Mouse (Mus musculus): ENCODE results near the gene Gm21190. TPM values are rescaled to one million over a fixed set of nuclear protein-coding genes. Genes with fewer than 3 reads are reported as not detected.
"Not testable (repeated sequence)": the region's sequence is repeated elsewhere in the genome, so short reads cannot be mapped to it uniquely, and the experiment has no call there.

Gene Gm21190
- polyA plus RNA-seq, 1 experiment from 2014 or later, result not detected

DNA sequence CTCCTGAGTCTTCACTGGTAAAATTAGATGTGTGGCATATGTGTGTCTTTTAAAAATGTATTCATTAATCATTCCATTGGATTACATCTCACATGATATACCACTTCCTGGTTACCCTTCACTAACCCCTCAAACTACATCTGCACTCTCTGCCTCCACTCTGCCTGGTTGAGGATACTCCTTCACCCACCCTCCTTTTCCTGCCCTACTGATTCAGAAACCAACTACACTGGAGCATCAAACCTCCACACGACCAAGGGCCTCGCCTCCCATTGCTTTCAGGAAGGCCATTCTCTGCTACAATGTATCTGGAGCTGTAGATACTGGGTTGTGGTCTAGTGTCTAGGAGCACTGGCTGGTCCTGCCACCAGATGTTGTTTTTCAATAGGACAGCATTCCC, 46.2 kb downstream of the Gm21190 start:
- ATAC-seq (ENCODE audit: insufficient number of reproducible peaks, low FRiP score, low TSS enrichment, low read depth); H3K4me3 ChIP-seq; H3K4me2 ChIP-seq; H3K27me3 ChIP-seq; H3K36me3 ChIP-seq; H3K9ac ChIP-seq; H3K4me1 ChIP-seq; H3K27ac ChIP-seq: not testable (repeated sequence)
- 55% methylated on average over 2 of the region's 2 CpGs for WGBS
- 0 out of 2 replicates have a peak, but pooled peaks cover 13% of the 10 kb centered on the region for H3K9me3 ChIP-seq

GRCm38 (mm10) chr5:15476423-15476822, 52.6 kb downstream of the Gm21190 start, which contains the start of gene Gm21149:
Gene Gm21149 (minus strand): TSS chr5:15476523.
- not testable (repeated sequence) for H3K4me2 ChIP-seq; H3K4me3 ChIP-seq; H3K9ac ChIP-seq; H3K4me1 ChIP-seq; H3K36me3 ChIP-seq; H3K27ac ChIP-seq; H3K9me3 ChIP-seq; H3K27me3 ChIP-seq; ATAC-seq (ENCODE audit: insufficient number of reproducible peaks, low FRiP score, low TSS enrichment, low read depth)
- 68% methylated on average over 1 of the region's 1 CpGs for WGBS

Other genes starting within 250 kb of the Gm21190 start
- 0.12 TPM in 1 of 2 replicates, not detected in the other for gene Gm21149, start 52.7 kb downstream of the Gm21190 start, polyA plus RNA-seq (2015; fragmentation: Nextera tagmentation; extraction: Ambion mirVana)
- gene Gm21083, start 48.1 kb upstream of the Gm21190 start, polyA plus RNA-seq (2015; fragmentation: Nextera tagmentation; extraction: Ambion mirVana), result 0.15 TPM in 1 of 2 replicates, not detected in the other
- not detected in 2 replicates for gene Speer4d, start 89.8 kb upstream of the Gm21190 start, polyA plus RNA-seq (2015; fragmentation: Nextera tagmentation; extraction: Ambion mirVana)
- gene 4930572O03Rik, start 127.8 kb upstream of the Gm21190 start, polyA plus RNA-seq (2015; fragmentation: Nextera tagmentation; extraction: Ambion mirVana), result not detected in 2 replicates
- gene Speer4c, start 185.0 kb upstream of the Gm21190 start, polyA plus RNA-seq (2015; fragmentation: Nextera tagmentation; extraction: Ambion mirVana), result not detected in 2 replicates

All from limb, embryonic 15.5 days (tissue).